Mouse (Mus musculus): ENCODE measurements around the gene Man1c1. TPM values are rescaled to one million over a fixed set of nuclear protein-coding genes. Genes with fewer than 3 reads are reported as not detected.

Man1c1 gene
- polyA plus RNA-seq, 1 experiment from 2014 or later, result 2.4 TPM

GRCm38 (mm10) chr4:134628575-134629384, 75.3 kb downstream of the Man1c1 start:
- Histone ChIP-seq H3K4me3 (no peak overlapping the region), H3K27me3 (no peaks in the 10 kb centered on the region), H3K36me3 (no peaks in the 10 kb centered on the region), H3K4me1 (peaks cover 32% of the 10 kb centered on the region), H3K9me3 (no peaks in the 10 kb centered on the region), H3K4me2 (no peak overlapping the region), H3K9ac (no peak overlapping the region), H3K27ac (no peak overlapping the region)
- 80% methylated on average over 10 of the region's 10 CpGs for WGBS
- no peak for ATAC-seq (ENCODE audit: insufficient number of reproducible peaks, insufficient read depth, low FRiP score, low TSS enrichment, low read depth)

GRCm38 (mm10) chr4:134628058-134628457, 76.0 kb downstream of the Man1c1 start:
- WGBS, result 72% methylated on average over 7 of the region's 7 CpGs
- no peaks in the 10 kb centered on the region for H3K27me3 ChIP-seq
- no peak overlapping the region for H3K27ac ChIP-seq

GRCm38 (mm10) chr4:134626883-134627282, 77.2 kb downstream of the Man1c1 start:
- Histone ChIP-seq H3K4me1 (peaks cover 20% of the 10 kb centered on the region), H3K9me3 (no peaks in the 10 kb centered on the region), H3K27me3 (no peaks in the 10 kb centered on the region), H3K9ac (no peak overlapping the region), H3K4me3 (no peak overlapping the region), H3K27ac (no peak overlapping the region), H3K36me3 (no peaks in the 10 kb centered on the region), H3K4me2 (no peak overlapping the region)
- ATAC-seq (ENCODE audit: insufficient number of reproducible peaks, insufficient read depth, low FRiP score, low TSS enrichment, low read depth), result no peak
- WGBS, result 74% methylated on average over 2 of the region's 2 CpGs

More at GRCm38 (mm10) chr4:134628058-134628457, 76.0 kb downstream of the Man1c1 start:
- 0 out of 2 replicates have a peak overlapping the region, but pooled peaks have one; percentile 11 for H3K9ac ChIP-seq
- H3K4me2 ChIP-seq, result no peak overlapping the region
- ATAC-seq (ENCODE audit: insufficient number of reproducible peaks, insufficient read depth, low FRiP score, low TSS enrichment, low read depth), result no peak
- peaks cover 30% of the 10 kb centered on the region for H3K4me1 ChIP-seq
- no peaks in the 10 kb centered on the region for H3K9me3 ChIP-seq
- H3K36me3 ChIP-seq, result no peaks in the 10 kb centered on the region
- H3K4me3 ChIP-seq, result no peak overlapping the region

GRCm38 (mm10) chr4:134626350-134626749, 77.7 kb downstream of the Man1c1 start:
- Histone ChIP-seq H3K27ac (no peak overlapping the region), H3K9ac (no peak overlapping the region), H3K4me2 (no peak overlapping the region), H3K4me3 (no peak overlapping the region), H3K4me1 (peaks cover 16% of the 10 kb centered on the region), H3K36me3 (no peaks in the 10 kb centered on the region), H3K9me3 (no peaks in the 10 kb centered on the region), H3K27me3 (no peaks in the 10 kb centered on the region)
- 73% methylated on average over 4 of the region's 4 CpGs for WGBS
- ATAC-seq (ENCODE audit: insufficient number of reproducible peaks, insufficient read depth, low FRiP score, low TSS enrichment, low read depth), result no peak

- no peaks in the 10 kb centered on the region for H3K36me3 ChIP-seq
- H3K9me3 ChIP-seq, result no peaks in the 10 kb centered on the region
- no peak for ATAC-seq (ENCODE audit: insufficient number of reproducible peaks, insufficient read depth, low FRiP score, low TSS enrichment, low read depth)
- no peak overlapping the region for H3K4me3 ChIP-seq
- H3K9ac ChIP-seq, result no peak overlapping the region
- H3K4me2 ChIP-seq, result no peak overlapping the region
- H3K27me3 ChIP-seq, result no peaks in the 10 kb centered on the region
- H3K27ac ChIP-seq, result no peak overlapping the region
- 63% methylated on average over 14 of the region's 14 CpGs for WGBS
- H3K4me1 ChIP-seq, result peaks cover 16% of the 10 kb centered on the region
Measured at GRCm38 (mm10) chr4:134624109-134624862, 79.8 kb downstream of the Man1c1 start.

- no peaks in the 10 kb centered on the region for H3K36me3 ChIP-seq
- peaks cover 9% of the 10 kb centered on the region for H3K4me1 ChIP-seq
- H3K9me3 ChIP-seq, result no peaks in the 10 kb centered on the region
- H3K4me2 ChIP-seq, result no peak overlapping the region
- 81% methylated on average over 9 of the region's 9 CpGs for WGBS
- no peak overlapping the region for H3K9ac ChIP-seq
- no peak for ATAC-seq (ENCODE audit: insufficient number of reproducible peaks, insufficient read depth, low FRiP score, low TSS enrichment, low read depth)
- no peak overlapping the region for H3K4me3 ChIP-seq
- no peak overlapping the region for H3K27ac ChIP-seq
- no peaks in the 10 kb centered on the region for H3K27me3 ChIP-seq
Measured at GRCm38 (mm10) chr4:134621695-134622094, 82.4 kb downstream of the Man1c1 start.

- H3K4me2 ChIP-seq, result no peak overlapping the region
- no peak overlapping the region for H3K9ac ChIP-seq
- WGBS, result 83% methylated on average over 8 of the region's 8 CpGs
Measured at GRCm38 (mm10) chr4:134620246-134620645, 83.8 kb downstream of the Man1c1 start.

GRCm38 (mm10) chr4:134619489-134619870, 84.6 kb downstream of the Man1c1 start:
- 80% methylated on average over 10 of the region's 10 CpGs for WGBS
- H3K4me2 ChIP-seq, result no peak overlapping the region
- H3K9me3 ChIP-seq, result no peaks in the 10 kb centered on the region
- no peak for ATAC-seq (ENCODE audit: insufficient number of reproducible peaks, insufficient read depth, low FRiP score, low TSS enrichment, low read depth)
- no peak overlapping the region for H3K4me3 ChIP-seq
- H3K9ac ChIP-seq, result no peak overlapping the region
- no peaks in the 10 kb centered on the region for H3K27me3 ChIP-seq
- no peak overlapping the region for H3K27ac ChIP-seq
- peaks cover 10% of the 10 kb centered on the region for H3K4me1 ChIP-seq
- H3K36me3 ChIP-seq, result no peaks in the 10 kb centered on the region

More at GRCm38 (mm10) chr4:134620246-134620645, 83.8 kb downstream of the Man1c1 start:
- H3K9me3 ChIP-seq, result no peaks in the 10 kb centered on the region
- H3K36me3 ChIP-seq, result no peaks in the 10 kb centered on the region
- H3K27me3 ChIP-seq, result no peaks in the 10 kb centered on the region
- peaks cover 9% of the 10 kb centered on the region for H3K4me1 ChIP-seq
- no peak for ATAC-seq (ENCODE audit: insufficient number of reproducible peaks, insufficient read depth, low FRiP score, low TSS enrichment, low read depth)
- no peak overlapping the region for H3K27ac ChIP-seq
- H3K4me3 ChIP-seq, result no peak overlapping the region

GRCm38 (mm10) chr4:134618810-134619488, 85.1 kb downstream of the Man1c1 start:
- H3K4me1 ChIP-seq, result peaks cover 4% of the 10 kb centered on the region
- no peak for ATAC-seq (ENCODE audit: insufficient number of reproducible peaks, insufficient read depth, low FRiP score, low TSS enrichment, low read depth)
- H3K27ac ChIP-seq, result no peak overlapping the region
- no peak overlapping the region for H3K9ac ChIP-seq
- H3K27me3 ChIP-seq, result no peaks in the 10 kb centered on the region
- H3K4me2 ChIP-seq, result no peak overlapping the region
- 83% methylated on average over 13 of the region's 13 CpGs for WGBS
- H3K4me3 ChIP-seq, result no peak overlapping the region
- no peaks in the 10 kb centered on the region for H3K36me3 ChIP-seq
- no peaks in the 10 kb centered on the region for H3K9me3 ChIP-seq

- Histone ChIP-seq H3K27ac (no peak overlapping the region), H3K27me3 (no peaks in the 10 kb centered on the region), H3K9me3 (no peaks in the 10 kb centered on the region), H3K4me3 (no peak overlapping the region), H3K36me3 (no peaks in the 10 kb centered on the region), H3K4me1 (peaks cover 4% of the 10 kb centered on the region; the same call in 1 of the 2 replicates), H3K9ac (no peak overlapping the region), H3K4me2 (no peak overlapping the region)
- WGBS, result 78% methylated on average over 4 of the region's 4 CpGs
- ATAC-seq (ENCODE audit: insufficient number of reproducible peaks, insufficient read depth, low FRiP score, low TSS enrichment, low read depth), result no peak
Measured at GRCm38 (mm10) chr4:134617779-134618178, 86.3 kb downstream of the Man1c1 start.

GRCm38 (mm10) chr4:134615929-134616625, 88.0 kb downstream of the Man1c1 start:
- H3K27ac ChIP-seq, result no peak overlapping the region
- WGBS, result 84% methylated on average over 15 of the region's 15 CpGs

More at GRCm38 (mm10) chr4:134615929-134616625, 88.0 kb downstream of the Man1c1 start:
- Histone ChIP-seq H3K4me3 (no peak overlapping the region), H3K4me2 (no peak overlapping the region), H3K4me1 (peaks cover 17% of the 10 kb centered on the region), H3K36me3 (no peaks in the 10 kb centered on the region), H3K9me3 (no peaks in the 10 kb centered on the region), H3K9ac (no peak overlapping the region), H3K27me3 (no peaks in the 10 kb centered on the region)
- ATAC-seq (ENCODE audit: insufficient number of reproducible peaks, insufficient read depth, low FRiP score, low TSS enrichment, low read depth), result no peak

All from embryonic facial prominence, embryonic 13.5 days (tissue).